Mouse (Mus musculus): Measurements from ENCODE around the gene Ctps. TPM values are rescaled to one million over a fixed set of nuclear protein-coding genes. Genes with fewer than 3 reads are reported as not detected.

The Ctps gene
- polyA plus RNA-seq, 1 experiment from 2014 or later, result 76.4 TPM

DNA sequence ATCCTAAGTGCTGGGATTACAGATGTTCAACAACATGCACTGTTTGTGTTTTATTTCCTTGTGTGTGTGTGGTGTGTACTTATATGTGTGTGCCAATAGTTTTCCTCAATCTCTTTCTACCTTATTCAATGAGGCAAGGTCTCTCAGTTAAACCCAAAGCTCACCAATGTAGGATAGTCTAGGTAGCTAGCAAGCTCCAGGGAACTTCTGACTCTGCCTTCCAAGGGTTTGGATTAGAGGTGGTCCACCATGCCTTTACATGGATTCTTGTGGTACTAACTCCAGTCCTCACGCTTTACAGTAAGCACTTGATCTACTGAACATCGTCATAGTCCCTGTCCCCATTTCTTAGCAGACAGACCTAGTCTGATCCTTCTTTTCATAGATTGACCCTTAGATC, 55.7 kb downstream of the Ctps start:
- Histone ChIP-seq H3K4me2 (ENCODE audit: low read length) (no peak overlapping the region), H3K27me3 (replicated peaks; ENCODE audit: control insufficient read depth, insufficient read depth, low read length) (no peaks in the 10 kb centered on the region), H3K4me1 (ENCODE audit: control insufficient read depth, insufficient read depth, low read depth, low read length) (no peaks in the 10 kb centered on the region), H3K9me3 (ENCODE audit: control insufficient read depth, low read length) (0 out of 2 replicates have a peak, but pooled peaks cover 2% of the 10 kb centered on the region), H3K27ac (ENCODE audit: low read depth, low read length) (no peak overlapping the region), H3K9ac (ENCODE audit: low read depth, low read length) (no peak overlapping the region), H3K4me3 (ENCODE audit: low read length) (no peak overlapping the region), H3K36me3 (ENCODE audit: control insufficient read depth, insufficient read depth, low read length) (peaks cover 24% of the 10 kb centered on the region)
- 97% methylated on average over 2 of the region's 2 CpGs for WGBS
- ATAC-seq, result no peak

DNA sequence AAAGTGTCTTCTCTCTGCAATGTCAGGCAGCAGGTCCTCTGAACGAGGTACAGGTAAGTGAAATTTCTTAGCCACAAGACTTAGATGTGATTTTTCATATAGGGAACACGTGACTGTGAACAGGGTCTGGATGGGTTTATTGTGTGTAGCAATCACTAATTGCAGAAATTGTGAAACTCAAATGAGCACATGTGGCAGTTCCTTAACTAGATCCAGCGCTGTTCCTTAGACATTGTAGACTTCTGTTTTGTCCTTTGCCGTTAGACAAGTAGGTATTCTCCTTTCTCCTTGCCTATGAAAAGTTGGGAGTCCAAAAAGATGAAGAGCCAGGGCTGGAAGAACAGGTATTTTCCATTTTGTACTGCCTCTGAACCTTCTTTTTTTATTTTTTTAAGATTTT, 58.9 kb downstream of the Ctps start:
- ATAC-seq, result no peak
- Histone ChIP-seq H3K36me3 (ENCODE audit: control insufficient read depth, insufficient read depth, low read length) (peaks cover 21% of the 10 kb centered on the region), H3K4me1 (ENCODE audit: control insufficient read depth, insufficient read depth, low read depth, low read length) (no peaks in the 10 kb centered on the region), H3K4me3 (ENCODE audit: low read length) (no peak overlapping the region), H3K4me2 (ENCODE audit: low read length) (no peak overlapping the region), H3K27ac (ENCODE audit: low read depth, low read length) (no peak overlapping the region), H3K9me3 (ENCODE audit: control insufficient read depth, low read length) (0 out of 2 replicates have a peak, but pooled peaks cover 3% of the 10 kb centered on the region), H3K27me3 (replicated peaks; ENCODE audit: control insufficient read depth, insufficient read depth, low read length) (no peaks in the 10 kb centered on the region), H3K9ac (ENCODE audit: low read depth, low read length) (no peak overlapping the region)
- 97% methylated on average over 4 of the region's 4 CpGs for WGBS

DNA sequence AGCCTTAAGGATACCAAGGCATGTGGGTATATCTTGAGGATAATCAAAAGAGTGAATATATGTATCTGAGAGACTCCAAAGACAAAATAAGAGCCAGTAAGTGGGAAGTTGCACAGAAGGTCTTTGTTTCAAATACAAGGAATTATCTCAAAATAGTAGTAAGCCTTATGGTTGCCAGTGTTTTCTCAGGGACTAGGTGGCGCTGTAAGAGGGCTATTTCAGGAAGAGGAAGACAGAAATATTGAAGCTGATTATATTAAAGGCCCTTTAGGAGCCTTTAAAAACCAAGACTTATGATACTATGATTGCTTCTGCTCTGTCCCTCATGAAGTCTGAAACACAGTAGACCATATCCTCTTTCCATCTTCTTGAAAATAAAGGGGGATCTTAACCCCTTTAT, 63.1 kb downstream of the Ctps start:
- H3K27me3 ChIP-seq (replicated peaks; ENCODE audit: control insufficient read depth, insufficient read depth, low read length), result no peaks in the 10 kb centered on the region
- no peak for ATAC-seq
- 88% methylated on average over 1 of the region's 1 CpGs for WGBS
- H3K9me3 ChIP-seq (ENCODE audit: control insufficient read depth, low read length), result 0 out of 2 replicates have a peak, but pooled peaks cover 3% of the 10 kb centered on the region
- H3K4me1 ChIP-seq (ENCODE audit: control insufficient read depth, insufficient read depth, low read depth, low read length), result no peaks in the 10 kb centered on the region
- H3K4me3 ChIP-seq (ENCODE audit: low read length), result no peak overlapping the region
- H3K9ac ChIP-seq (ENCODE audit: low read depth, low read length), result no peak overlapping the region
- peaks cover 22% of the 10 kb centered on the region for H3K36me3 ChIP-seq (ENCODE audit: control insufficient read depth, insufficient read depth, low read length)
- no peak overlapping the region for H3K27ac ChIP-seq (ENCODE audit: low read depth, low read length)
- H3K4me2 ChIP-seq (ENCODE audit: low read length), result no peak overlapping the region

Other genes starting within 250 kb of the Ctps start
- 74.5 and 90.0 TPM in 2 replicates for gene Scmh1, start 165.0 kb downstream of the Ctps start, polyA plus RNA-seq (2015; fragmentation: Nextera tagmentation; extraction: Ambion mirVana)
- gene Slfnl1, start 38.0 kb downstream of the Ctps start, polyA plus RNA-seq (2015; fragmentation: Nextera tagmentation; extraction: Ambion mirVana), result not detected in 2 replicates
- gene Gm8439, start 18.5 kb upstream of the Ctps start, polyA plus RNA-seq (2015; fragmentation: Nextera tagmentation; extraction: Ambion mirVana), result not detected in 2 replicates
- 1.2 and 2.4 TPM in 2 replicates for gene Cited4, start 96.3 kb upstream of the Ctps start, polyA plus RNA-seq (2015; fragmentation: Nextera tagmentation; extraction: Ambion mirVana)
- 7.5 and 7.8 TPM in 2 replicates for gene Kcnq4, start 178.3 kb upstream of the Ctps start, polyA plus RNA-seq (2015; fragmentation: Nextera tagmentation; extraction: Ambion mirVana)

Measured in hindbrain, embryonic 16.5 days (tissue).